Mouse (Mus musculus) cerebellum, adult 18-20 months (tissue): ENCODE measurements around the gene Fancf.

Source experiments
- DNase-seq, 2 experiments: peaks; one replicate each; pipeline ENCODE4 v3.0.0; 2021

Fancf gene

GRCm38 (mm10) chr7:51862097-51862492, at the start of gene Fancf:
Gene Fancf, minus strand, starts transcription at chr7:51862267.
- DNase-seq: peak; percentile 96 to 99

DNA sequence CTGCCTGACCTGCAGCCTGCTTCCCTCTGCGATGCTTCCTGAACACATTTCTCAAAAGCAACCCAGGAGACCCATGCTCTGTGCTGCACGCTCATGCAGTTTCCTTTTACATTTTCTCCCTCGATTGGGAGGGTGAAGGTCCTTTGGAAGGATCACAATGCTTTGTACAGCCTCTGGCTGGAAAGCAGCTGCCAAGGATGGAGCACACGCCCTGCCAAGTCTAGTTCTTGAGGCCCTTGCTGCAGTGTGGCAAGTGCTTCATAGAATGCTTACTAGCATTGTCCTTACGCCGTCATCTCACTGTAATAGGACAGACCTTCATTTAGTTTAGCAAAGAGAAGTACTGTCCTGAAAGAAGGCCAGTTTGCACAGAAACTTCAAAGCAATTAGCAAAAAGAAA, 37.0 kb upstream of the Fancf start:
- no peak for DNase-seq

- DNase-seq: no peak
Observed at GRCm38 (mm10) chr7:51894939-51895338, 32.9 kb upstream of the Fancf start.

DNA sequence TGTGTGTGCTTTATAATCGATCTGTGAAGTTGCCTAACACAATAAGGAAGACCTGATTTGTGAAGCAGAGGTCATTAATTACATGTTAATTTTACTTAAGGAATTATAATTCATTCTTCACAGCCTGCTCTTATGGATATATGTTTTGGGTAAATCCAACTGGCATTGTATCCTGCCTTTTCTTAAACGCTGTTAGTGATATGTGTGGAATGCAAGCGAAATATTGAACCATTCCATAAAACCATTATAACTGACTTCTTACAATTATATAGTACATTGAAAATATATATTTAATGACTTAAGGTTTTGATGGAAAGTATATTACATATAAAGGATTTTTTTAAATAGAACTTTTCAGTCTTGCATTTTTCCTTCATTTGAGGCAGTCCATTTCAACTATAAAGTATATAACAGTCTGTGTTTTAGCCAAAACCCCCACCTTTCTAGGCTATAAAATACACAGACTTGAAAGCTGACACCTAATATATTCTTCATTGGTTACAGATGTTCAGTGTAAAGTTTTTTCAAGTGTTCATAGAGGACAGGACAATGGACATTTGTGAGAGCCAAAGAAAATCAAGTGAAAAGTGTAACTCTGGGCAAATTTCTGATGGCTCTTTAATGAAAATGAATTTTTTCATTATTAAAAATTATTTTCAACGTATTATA, 32.2 kb upstream of the Fancf start:
- DNase-seq: no peak

- no peak for DNase-seq
Observed at GRCm38 (mm10) chr7:51893008-51893407, 30.9 kb upstream of the Fancf start.

GRCm38 (mm10) chr7:51892224-51892965, 30.3 kb upstream of the Fancf start:
- DNase-seq: no peak

- DNase-seq: no peak
Observed at GRCm38 (mm10) chr7:51889601-51890000, 27.5 kb upstream of the Fancf start.

DNA sequence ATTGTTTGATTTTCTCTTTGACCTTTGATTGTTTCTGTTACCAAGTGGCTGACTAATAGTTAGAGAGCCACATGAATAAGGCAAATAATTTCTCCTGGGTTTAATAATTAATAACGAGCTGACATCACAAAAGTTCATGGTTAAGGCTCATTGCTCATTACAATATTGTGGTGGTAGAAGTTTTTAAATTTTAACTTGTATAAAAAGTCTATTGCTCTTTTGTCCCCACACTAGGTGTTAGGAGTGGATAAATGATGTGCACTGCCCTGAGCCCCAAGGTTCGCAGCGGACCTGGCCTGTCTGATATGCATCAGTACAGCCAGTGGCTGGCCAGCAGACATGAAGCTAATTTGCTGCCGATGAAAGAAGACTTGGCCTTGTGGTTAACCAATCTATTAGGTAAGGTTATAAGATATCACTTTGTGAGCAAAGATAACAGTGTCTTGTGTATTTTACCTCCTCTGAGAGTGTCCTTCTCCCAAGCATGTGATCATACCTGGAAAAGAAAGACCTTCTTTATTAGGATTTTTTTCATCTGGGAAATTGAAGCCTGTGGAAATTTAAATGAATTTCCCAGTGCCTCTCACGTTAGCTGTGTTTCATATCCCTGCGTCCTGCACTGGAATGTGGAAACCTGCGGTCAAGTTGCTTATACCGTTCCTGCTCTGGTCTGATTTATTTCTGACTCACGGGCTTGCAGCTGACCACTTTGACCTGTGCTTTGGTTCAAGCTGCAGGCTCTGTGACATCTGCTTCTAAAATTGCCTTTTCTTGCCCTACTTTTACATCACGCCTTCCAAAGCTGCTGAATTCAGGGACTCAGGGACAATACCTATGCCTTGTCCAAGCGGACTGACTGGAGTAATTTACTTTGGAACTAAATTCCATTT, 25.9 kb upstream of the Fancf start:
- DNase-seq: peak in 1 of 2 experiments; percentile 1

DNA sequence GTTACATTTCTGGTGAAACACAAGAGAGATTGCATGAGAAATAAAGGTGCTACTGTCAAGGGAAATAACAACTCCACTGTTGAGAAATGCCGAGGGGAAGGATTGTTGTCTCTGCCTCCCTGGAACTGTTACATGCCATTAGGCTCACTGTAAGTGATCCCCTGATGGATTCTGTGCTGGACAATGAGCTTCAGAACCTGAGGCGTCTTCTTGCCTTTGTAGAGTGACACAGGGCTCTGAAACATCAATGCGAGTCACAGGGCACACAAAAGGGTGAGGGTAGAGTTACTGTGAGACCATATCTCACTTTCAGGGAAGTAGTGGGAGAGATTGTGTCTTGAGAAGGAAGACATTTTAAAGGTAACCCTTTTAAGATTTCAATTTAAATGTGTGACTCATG, 23.3 kb upstream of the Fancf start:
- DNase-seq: no peak

DNA sequence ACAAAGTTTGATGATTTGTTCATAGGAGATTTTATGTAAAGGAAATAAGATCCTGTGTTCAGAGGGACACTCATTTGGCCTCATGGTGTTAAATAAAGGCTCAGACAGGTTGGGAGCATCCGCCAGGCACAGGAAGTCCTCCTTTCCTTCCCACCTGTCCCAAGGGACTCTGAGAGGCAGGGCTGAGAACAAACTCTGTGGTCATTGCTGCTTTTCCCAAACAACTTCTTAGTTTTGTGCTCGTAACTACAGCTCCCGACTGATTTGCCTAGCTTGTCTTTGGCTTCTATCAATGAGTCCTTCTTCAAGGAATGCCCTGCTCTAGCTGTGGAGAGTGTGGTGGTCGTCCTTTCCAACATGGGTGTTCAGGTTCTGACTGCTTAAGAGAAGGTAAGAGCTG, 18.1 kb upstream of the Fancf start:
- no peak for DNase-seq

DNA sequence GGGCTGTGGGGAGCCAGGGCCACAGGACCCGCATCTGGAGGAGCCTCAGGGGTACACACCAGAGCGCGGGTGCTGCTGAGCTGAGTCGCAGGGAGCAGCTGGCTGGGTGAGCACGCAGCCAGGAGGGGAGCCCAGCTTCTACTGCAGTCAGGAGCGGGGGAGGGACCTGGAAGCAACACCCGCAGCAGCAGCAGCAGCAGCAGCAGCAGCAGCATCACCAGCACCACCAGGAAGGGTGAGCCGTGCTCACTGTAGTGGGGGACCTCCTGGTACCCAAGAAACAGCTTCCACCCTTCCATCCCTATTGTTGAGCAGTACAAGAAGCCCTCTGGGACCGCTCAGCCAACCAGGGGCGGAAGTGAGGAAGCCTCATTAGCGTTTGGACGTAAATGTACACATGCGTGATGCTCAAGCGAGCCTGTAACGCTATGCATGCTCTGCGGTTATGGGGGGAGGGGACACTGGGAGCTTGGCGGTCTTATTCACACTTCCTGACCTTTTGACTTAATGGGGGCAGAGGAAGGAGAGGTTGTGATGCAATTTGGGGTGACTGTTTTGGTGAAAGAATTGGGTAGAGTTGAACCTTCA, 17.2 kb upstream of the Fancf start:
- peak; percentile 12 to 22 for DNase-seq

GRCm38 (mm10) chr7:51878730-51879129, 16.7 kb upstream of the Fancf start:
- no peak for DNase-seq

GRCm38 (mm10) chr7:51876316-51876715, 14.2 kb upstream of the Fancf start:
- no peak for DNase-seq

- no peak for DNase-seq
Observed at GRCm38 (mm10) chr7:51872597-51872996, 10.5 kb upstream of the Fancf start.

DNA sequence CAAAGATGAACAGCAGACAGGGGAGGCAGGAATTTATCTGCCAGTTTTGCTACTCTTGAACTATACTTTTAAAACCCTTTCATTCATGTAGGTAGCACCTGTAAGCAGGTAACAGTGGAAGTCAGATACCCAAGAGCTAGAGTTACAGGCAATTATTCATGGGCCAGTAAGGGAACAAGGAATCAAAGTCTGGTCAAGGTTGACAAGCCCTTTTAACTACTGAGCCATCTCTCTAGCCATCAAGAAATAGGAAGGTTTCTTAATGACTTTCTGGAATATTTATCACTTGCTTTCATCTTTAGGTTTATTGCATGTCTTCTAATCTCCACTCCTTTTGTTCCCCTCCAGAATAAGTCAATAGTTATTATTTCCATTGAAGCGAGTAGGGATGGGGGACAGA, 10.0 kb upstream of the Fancf start:
- no peak for DNase-seq

- DNase-seq: no peak
Observed at GRCm38 (mm10) chr7:51867983-51868382, 5.9 kb upstream of the Fancf start.

DNA sequence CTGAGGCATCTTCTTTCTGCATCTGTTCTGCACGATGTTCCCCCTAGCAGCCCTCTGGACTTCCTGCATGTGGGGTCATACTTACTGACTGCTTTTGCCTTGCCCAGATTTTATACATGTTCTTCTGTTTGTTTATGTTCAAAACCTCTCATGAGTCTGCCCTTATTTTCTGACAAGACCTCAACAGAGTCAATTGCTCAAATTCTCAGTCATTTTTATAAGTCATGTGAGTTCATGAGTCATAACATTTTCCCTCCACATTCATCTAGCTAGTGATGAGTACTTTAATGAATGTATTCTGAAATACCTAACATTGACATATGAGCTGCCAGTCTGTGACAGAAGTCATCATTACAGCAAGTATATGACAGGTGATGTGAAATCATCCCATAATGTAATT, 3.3 kb upstream of the Fancf start:
- no peak for DNase-seq

GRCm38 (mm10) chr7:51862842-51863241, 775 bp upstream of the Fancf start:
- DNase-seq: no peak

DNA sequence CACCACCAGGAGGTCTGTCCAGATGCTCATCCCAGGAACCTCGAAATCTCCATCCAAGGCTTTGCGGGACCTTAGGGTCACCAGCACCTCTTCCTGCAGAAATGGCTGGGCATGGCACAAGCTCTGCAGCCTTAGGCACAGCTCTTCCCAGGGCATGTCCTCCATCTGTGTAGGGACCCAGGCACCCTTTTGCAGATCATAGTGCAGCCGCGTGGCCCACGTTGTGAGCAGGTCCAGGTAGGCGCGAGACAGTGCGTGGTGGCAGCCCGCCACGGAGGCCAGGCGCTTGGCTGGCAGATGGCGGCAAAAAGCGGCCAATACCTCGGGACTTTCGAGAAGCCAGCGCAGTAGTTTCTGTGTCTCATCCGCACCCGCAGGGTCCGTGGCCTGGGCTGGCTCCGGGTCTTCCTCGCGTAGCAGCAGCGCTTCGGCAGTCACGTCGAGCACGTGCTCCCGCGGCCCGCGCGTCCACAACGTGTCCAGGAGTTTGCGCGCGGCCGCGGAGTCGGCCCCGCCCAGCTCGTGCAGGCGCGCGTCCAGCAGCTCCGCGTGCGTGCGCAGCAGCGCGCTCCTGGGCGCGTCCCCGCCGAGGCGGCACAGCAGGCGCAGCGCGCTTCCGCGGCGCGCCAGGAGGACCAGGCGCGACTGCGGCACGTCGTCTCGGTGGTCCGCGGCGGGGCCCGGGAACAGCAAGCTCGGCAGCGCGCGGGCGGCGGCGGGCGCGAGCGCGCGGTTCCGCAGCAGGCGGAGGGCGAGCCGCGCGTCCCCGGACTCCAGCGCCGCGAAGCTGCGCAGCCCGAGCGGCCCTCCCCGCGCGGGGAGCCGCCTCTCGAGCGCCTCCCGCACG, 594 bp downstream of the Fancf start, which contains the start of gene Gas2:
TSS of gene Gas2 (plus strand) at position 766 of the 847 bp plus-strand sequence.
- DNase-seq: peak; percentile 82 to 96

GRCm38 (mm10) chr7:51851890-51852507, 10.1 kb downstream of the Fancf start:
- DNase-seq: no peak

DNA sequence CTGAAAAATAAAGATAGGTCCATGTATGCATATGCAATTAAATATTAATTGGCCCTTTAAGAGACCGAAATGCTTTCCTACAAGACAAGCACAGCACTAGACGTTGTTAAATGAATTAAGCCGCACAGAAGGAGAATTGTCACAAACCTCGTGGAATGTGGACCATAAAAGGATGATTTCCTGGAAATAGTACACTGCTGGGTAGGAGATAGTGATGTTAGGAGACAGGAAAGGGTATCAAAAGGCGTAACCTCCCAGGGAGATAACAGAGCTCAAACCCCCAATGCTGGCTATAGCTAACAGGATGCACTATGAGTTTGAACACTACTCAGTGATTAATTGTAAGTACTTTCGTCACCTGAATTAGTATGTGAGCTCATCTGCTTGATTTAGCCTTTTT, 11.2 kb downstream of the Fancf start:
- no peak for DNase-seq

- no peak for DNase-seq
Observed at GRCm38 (mm10) chr7:51840515-51840914, 21.6 kb downstream of the Fancf start.
